Mouse (Mus musculus) urinary bladder, adult 2 months (tissue): ENCODE measurements around the gene Upp2. TPM values are rescaled to one million over a fixed set of nuclear protein-coding genes. Genes with fewer than 3 reads are reported as not detected.
A peak's percentile ranks its signal among the peaks of the same experiment; 100 is the strongest.

Source experiments
- DNase-seq: peaks from one replicate; pipeline ENCODE4 v3.0.0; 2022; ENCODE audit warnings: low spot score
- polyA plus RNA-seq: library from polyadenylated mRNA; depleted of rRNA; stranded (reverse); fragments of >200 nt; gene quantifications from 2 replicates; pipeline ENCODE4 v1.2.3, GENCODE M21; 2012; rRNA removed

The Upp2 gene
- polyA plus RNA-seq: 14.5 and 14.9 TPM in 2 replicates

DNA sequence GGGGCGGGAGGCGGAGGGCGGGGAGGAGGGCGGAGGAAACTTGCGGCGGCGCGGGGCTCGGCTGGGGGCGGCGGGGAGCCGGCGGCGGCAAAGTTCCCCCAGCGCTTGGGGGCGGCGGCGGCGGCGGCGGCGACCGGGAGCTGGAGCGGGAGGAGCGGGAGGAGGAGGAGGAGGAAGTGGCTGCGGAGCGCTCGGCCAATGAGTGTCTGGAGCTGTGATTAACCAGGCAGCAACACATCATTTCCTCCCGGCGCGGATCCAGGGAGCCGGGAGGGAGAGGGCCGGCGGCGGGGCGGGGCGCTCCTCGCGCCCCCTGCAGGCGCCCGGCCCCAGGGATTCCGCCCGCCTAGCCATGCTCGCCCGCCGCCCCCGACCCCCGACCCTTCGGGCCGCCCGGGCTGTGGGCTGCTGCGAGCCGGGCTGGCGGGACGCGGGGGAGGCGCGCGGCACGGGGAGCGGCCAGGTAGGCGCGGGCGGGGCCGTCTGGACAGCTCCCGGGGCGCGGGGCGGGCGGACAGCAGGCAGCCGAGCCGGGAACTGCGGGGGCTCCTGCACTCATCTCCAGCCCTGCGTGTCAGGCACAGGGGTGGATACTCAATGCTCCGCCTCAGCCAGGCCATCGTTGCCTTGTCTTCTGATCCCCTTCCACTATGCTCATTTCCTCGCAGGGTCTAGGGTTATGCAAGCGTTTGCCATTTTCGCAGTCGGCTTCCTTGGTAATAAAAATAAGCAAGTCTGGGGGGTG is at the start of gene Upp2, which contains the start of gene Acvr1:
TSS of gene Upp2 (plus strand) at position 233 of the 745 bp plus-strand sequence.
TSS of gene Acvr1 (minus strand) at position 92 of the 745 bp plus-strand sequence.
- peak; percentile 78 for DNase-seq

DNA sequence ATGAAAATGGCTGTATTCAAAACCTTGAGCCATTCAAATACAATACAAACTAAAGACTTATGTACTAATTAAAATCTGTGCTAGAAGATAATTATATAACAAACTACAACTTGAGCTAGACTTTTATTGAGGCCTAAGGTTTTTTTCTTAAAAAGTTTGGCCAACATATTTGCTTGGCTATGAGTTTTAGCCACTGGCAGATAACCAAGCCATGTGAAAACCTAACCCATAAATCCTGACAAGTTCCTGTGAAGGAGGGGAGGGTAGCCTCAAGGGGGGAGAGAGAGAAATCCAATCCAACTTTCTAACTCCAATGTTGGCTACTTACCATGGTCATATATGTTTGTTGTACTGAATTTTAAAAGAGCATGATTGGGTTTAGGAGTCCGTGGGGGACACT is 48.6 kb upstream of the Upp2 start:
- no peak for DNase-seq

GRCm38 (mm10) chr2:58520727-58521126 is 46.4 kb upstream of the Upp2 start:
- DNase-seq: no peak

DNA sequence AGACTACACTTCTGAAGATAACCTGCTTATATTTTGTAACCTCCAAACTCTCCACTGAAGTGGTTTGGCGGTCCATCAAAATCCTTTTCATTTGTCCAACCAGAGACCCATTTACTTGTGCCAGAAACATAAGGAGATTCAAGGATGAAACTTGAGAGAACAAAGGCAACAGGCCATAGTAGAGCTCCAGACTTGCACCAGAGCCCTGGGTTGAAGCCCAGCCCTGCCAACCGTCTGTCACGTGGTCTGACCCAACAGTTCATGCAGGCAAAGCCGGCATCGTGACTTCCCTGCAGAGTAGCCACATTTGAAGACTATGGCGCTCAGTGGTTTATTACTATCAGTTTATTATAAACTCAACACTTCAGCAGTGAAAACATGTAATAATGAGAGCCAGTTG is 45.5 kb upstream of the Upp2 start:
- DNase-seq: no peak

DNA sequence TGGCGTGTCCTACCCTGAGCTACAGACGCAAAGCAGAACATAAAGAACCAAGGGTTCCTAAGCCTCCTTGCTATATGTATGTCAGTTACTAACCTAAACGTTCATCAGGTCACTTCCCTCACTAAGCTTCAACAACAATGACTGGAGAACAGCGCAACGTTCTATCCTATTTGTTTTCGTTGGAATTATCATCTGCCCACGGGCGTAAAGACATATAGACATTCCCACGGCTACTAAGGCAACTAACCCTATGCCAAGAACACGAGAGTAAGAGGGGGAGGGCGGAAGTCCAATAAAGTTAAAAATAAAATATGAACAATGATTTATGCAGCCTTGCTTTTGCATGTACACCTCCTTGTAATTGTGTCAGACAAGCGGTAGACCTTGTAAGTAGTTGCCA is 44.0 kb upstream of the Upp2 start:
- no peak for DNase-seq

DNA sequence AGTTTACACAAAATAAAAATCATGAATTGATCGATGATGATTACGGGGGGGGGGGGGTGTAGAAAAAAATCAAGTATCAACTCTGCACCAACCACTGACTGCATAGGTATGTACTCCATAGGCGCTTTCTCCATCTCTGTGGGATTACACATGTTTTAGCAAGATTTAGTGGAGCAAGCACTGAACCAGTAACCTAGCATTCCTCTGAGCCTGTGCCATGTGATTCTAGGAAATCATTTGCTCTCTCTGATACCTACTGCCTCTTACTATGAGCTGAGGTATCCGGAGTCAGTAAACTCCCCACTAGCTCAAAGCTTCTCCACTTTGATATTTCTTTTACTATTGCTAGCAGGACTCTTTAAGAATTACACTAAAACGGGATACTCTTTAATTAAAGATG is 43.2 kb upstream of the Upp2 start:
- DNase-seq: no peak

- no peak for DNase-seq
Measured at GRCm38 (mm10) chr2:58524356-58524755, 42.7 kb upstream of the Upp2 start.

DNA sequence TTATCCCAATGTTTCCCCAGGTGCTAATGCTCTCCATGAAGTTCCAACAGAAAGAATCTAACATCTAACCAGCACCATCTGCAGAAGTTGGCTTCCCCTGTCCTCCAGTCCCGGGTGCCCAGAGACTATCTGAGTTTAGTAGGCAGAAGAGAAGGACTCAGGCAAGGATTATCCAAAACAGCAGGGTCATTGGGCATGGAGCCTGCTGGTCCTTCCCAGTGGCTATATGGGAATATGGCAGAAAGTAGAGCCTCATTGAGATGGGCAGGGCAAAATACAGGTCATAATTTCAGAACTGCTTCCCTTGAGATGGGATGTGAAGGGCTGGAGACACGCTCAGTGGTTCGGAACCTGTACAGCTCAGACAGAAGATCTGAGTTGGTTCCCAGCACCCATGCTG is 39.3 kb upstream of the Upp2 start:
- DNase-seq: no peak

DNA sequence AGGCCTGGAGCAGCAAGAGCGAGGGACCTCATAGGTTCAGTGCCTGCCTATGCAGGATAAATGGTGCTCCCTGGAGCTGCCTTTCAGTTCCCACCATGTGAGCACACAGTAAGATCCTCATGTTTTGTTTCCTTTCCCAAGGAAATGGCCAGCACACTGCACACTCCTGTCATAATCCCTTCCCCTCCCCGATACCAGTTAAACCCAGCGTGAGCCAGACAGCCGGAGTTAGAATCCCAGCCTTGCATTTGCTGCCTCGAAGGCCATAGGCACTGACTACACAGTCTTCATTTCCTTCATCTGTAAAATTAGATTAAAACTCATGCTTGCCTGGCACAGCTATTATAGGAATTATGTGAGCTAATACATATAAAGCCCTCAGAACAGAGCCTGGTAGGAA is 37.7 kb upstream of the Upp2 start:
- DNase-seq: no peak

DNA sequence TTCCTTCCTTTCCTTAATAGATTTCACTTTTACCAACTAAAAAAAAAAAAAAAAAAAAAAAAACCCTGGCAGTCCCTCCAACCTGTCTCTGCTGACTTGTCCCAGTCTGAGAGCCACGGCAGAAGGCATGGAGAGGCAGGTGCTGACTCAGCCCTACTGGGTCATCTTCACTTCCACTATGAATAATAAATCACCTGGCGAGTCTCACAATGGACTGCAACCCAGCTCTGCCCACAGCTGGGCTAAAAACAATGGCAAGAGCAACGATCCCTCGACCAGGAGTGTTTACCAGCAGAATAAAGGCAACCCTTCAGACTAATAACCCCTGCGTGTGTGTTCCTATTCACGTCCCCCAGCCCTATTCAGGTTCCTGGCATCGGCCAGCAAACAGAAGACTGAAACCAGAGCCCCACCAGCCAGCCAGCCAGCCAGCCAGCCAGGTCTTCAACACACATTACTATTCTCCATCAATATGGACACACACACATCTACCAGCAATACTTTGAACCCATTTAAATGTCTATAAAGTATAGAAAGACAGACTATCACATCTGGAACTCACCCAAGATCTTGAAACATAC is 37.1 kb upstream of the Upp2 start:
- DNase-seq: no peak

DNA sequence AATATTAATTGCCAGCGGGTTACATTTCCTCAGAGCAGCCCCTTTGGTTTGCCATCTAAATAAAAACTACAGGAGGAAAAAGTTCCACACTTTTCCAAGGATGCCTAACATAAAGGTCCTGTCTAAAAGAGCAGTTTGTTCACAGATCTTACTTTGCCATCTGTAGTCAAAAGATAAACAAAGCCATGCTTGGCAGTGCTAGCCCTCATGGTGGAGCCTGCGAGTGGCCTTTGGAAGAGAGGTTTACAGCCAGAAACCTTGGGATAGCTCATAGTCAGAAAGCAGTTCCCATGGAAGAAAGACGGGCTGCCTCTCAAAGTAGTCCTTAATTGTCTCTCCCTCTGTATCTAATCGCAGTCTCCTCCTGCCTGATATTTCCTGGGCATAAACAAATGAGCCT is 36.6 kb upstream of the Upp2 start:
- DNase-seq: no peak

DNA sequence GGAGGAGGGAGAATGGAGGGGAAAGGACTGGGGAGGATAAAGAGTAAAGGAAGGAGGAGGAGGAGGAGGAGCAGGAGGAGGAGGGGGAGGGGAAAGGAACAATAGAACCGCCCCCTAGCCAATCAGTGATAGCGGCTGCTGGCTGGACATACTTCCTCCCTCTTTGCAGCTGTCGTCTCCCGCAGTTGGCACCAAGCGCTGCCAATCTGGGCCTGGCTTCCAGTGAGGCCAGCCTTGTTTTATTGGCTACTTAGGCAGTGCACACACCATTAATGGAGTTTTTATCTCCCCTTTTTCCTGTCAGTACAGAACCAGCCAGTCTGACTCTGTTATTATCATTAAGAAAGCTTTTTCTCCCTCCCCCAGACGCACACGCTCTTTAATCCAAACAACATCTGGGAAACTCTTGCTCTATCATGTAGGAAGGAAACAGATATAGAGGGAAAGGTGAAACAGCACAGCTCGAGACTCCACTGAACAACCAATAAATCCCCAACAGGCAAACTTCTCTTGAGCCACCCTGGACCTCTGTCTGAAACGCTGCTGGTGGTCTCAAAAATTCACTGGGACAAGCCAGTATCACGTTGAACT is 34.7 kb upstream of the Upp2 start:
- DNase-seq: peak; percentile 41

DNA sequence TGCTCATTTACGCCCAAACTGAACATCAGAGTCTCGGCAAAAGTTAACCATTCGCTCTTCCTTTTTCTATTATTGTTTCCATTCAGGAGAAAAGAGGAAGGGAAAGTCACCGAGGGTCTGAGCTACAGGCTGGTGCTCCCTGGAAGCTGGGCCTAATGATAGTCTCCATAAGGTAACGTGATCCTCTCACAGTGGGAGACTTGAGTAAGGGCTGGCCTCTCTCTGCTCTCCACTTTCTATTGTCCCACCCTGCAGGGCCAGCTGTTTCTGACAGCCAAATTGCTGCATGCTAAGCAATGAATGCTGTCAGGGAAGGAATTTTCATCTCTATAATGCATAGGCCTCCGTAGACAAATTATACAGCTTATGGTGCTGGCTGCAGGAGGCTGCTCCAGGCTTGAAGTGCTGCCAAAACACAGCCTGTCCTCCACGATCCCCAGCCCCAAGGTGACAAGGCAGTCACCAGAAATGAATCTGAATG is 33.5 kb upstream of the Upp2 start:
- DNase-seq: no peak

GRCm38 (mm10) chr2:58534379-58534778 is 32.7 kb upstream of the Upp2 start:
- no peak for DNase-seq

- no peak for DNase-seq
Measured at GRCm38 (mm10) chr2:58535233-58535632, 31.9 kb upstream of the Upp2 start.

- no peak for DNase-seq
Measured at GRCm38 (mm10) chr2:58536796-58537195, 30.3 kb upstream of the Upp2 start.

GRCm38 (mm10) chr2:58538196-58538595 is 28.9 kb upstream of the Upp2 start:
- DNase-seq: no peak

DNA sequence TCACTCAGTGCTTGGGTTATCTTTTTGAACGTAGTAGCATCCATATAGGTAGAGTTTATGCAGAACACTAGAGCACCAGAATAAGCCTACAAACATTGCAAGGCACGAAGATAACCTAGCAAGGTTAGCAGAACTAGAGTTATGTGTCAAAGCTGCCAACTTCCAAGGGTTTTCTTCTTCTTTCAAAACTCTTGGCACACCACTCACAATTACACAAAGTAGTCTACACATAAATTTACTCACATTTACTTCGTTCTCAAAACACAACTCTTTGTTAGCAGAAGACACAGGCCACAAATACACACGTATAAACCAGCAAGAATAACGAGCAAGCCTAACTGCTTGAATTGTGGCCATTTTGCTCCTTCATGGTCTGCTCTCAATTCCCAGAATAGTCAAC is 23.8 kb upstream of the Upp2 start:
- no peak for DNase-seq

GRCm38 (mm10) chr2:58544368-58544767 is 22.7 kb upstream of the Upp2 start:
- DNase-seq: no peak

DNA sequence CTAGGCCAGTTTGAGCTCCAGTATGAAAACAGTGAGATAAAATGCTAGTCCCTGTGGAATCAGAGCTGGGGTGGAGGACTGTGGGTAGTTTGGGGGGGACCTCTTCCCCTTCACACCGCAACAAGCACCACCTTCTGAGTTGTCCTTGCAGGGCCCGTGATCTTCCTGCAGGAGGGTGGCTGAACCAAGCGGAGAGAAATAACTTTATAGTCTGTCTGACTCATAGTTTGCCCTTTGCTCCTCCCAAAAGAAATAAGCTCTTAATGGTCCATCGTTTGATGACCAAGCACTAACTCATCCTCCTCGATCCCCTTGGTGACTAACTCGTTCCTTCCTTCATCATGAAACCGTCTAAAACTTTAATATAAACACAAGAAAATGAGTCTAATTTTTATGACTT is 20.8 kb upstream of the Upp2 start:
- no peak for DNase-seq

GRCm38 (mm10) chr2:58548943-58549342 is 18.2 kb upstream of the Upp2 start:
- no peak for DNase-seq

DNA sequence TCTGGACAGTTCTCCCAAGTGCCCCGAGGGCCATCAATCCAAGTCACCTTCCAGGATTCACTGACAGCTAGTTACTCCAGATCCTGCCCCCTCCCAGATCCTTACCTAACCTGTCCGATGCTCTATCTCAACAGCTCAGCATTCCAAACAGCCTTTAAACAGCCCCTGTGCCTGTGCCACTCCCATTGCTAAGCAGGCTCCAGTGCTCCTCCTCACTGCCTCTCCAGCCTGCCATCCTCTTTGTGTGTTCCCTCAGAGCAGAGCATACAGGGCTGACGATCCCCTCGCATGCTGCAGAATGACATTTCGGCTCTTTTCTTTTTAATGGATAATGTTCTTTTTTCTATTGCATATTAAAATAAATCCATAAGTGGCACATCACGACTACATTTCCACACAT is 17.1 kb upstream of the Upp2 start:
- no peak for DNase-seq

DNA sequence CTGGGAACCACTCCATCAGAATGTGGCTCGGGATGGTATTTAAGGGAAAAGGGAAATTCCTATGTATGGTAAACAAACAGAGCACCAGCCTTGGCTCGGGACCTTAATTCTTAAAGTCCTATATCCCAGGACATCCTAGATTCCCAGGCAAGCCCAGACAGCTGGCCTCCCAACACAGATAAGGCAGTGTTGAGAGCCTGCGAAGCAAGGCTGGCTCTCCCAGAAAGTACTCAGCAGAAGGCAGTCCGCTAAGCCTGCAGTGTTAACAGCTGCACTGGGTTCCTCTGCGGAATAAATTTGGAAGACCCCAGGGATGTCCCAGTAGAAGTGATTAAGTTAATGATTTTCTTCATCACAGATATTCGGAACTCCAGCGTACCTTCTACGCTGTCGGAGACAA is 16.6 kb upstream of the Upp2 start:
- no peak for DNase-seq
